Mouse (Mus musculus): ENCODE results near the gene Ppp1r35.

GRCm38 (mm10) chr5:137796606-137797005, 18.0 kb downstream of the Ppp1r35 start:
- TF ChIP-seq POLR2A (IDR thresholded peaks at IDR 0.05; ENCODE audit: insufficient read depth, low read depth, low read length) (no peak), CTCF (IDR thresholded peaks at IDR 0.05; ENCODE audit: insufficient read depth, low read depth, low read length) (no peak)
